Comparison of ENCODE assay signal across 8 mouse cellular contexts in genomic region chr3:156559826-156560471, GRCm38 (mm10). TPM values are rescaled to one million over a fixed set of nuclear protein-coding genes. Genes with fewer than 3 reads are reported as not detected.
DNase-seq lines count a peak whose midpoint lies in the region; ATAC-seq lines count a peak whose summit lies in the region.

No protein-coding gene starts in this region.

- H3K27me3 ChIP-seq in liver, embryonic 11.5 days (replicated peaks; ENCODE audit: control insufficient read depth, insufficient read depth, low read length), result peaks cover 50% of the 10 kb centered on the region
- H3K27me3 ChIP-seq in embryonic facial prominence, embryonic 12.5 days, result peaks cover 19% of the 10 kb centered on the region
- H3K27me3 ChIP-seq in hindbrain, embryonic 16.5 days (replicated peaks; ENCODE audit: control insufficient read depth, insufficient read depth, low read length), result no peaks in the 10 kb centered on the region
- H3K27me3 ChIP-seq in limb, embryonic 12.5 days, result peaks cover 51% of the 10 kb centered on the region

- H3K4me2 ChIP-seq in liver, embryonic 11.5 days, result peak overlapping the region; percentile 59
- peak overlapping the region; percentile 75 for H3K4me2 ChIP-seq in embryonic facial prominence, embryonic 12.5 days (replicated peaks)
- H3K4me2 ChIP-seq in hindbrain, embryonic 16.5 days (ENCODE audit: low read length), result peak overlapping the region; percentile 90
- peak overlapping the region; percentile 90 for H3K4me2 ChIP-seq in limb, embryonic 12.5 days

- H3K27ac ChIP-seq in liver, embryonic 11.5 days (ENCODE audit: low read depth, low read length), result no peak overlapping the region
- H3K27ac ChIP-seq in embryonic facial prominence, embryonic 12.5 days, result no peak overlapping the region
- peak overlapping the region; percentile 94 for H3K27ac ChIP-seq in hindbrain, embryonic 16.5 days (ENCODE audit: low read depth, low read length)
- H3K27ac ChIP-seq in limb, embryonic 12.5 days, result no peak overlapping the region

- DNase-seq in liver, embryonic 11.5 days (ENCODE audit: low spot score), result no peak
- no peak for DNase-seq in liver
- DNase-seq in right cerebral cortex, postnatal 25 days, result peak; percentile 42
- no peak for DNase-seq in spleen, postnatal 14 days (ENCODE audit: low spot score in 2 of 2)
- DNase-seq in urinary bladder, postnatal 25 days (ENCODE audit: low spot score), result no peak

- no peaks in the 10 kb centered on the region for H3K9me3 ChIP-seq in liver, embryonic 11.5 days (ENCODE audit: control insufficient read depth, low read length)
- H3K9me3 ChIP-seq in embryonic facial prominence, embryonic 12.5 days, result no peaks in the 10 kb centered on the region
- no peaks in the 10 kb centered on the region for H3K9me3 ChIP-seq in hindbrain, embryonic 16.5 days (ENCODE audit: control insufficient read depth, low read length)
- no peaks in the 10 kb centered on the region for H3K9me3 ChIP-seq in limb, embryonic 12.5 days

- no peak overlapping the region for H3K4me3 ChIP-seq in liver, embryonic 11.5 days (ENCODE audit: low read depth, low read length)
- peak overlapping the region; percentile 70 for H3K4me3 ChIP-seq in embryonic facial prominence, embryonic 12.5 days
- peak overlapping the region; percentile 81 for H3K4me3 ChIP-seq in hindbrain, embryonic 16.5 days (ENCODE audit: low read length)
- peak overlapping the region; percentile 69 for H3K4me3 ChIP-seq in limb, embryonic 12.5 days (replicated peaks)

- H3K4me1 ChIP-seq in liver, embryonic 11.5 days (replicated peaks; ENCODE audit: control insufficient read depth, insufficient read depth, low read length), result no peaks in the 10 kb centered on the region
- no peaks in the 10 kb centered on the region; the same call in 1 of the 2 replicates for H3K4me1 ChIP-seq in embryonic facial prominence, embryonic 12.5 days
- H3K4me1 ChIP-seq in hindbrain, embryonic 16.5 days (ENCODE audit: control insufficient read depth, insufficient read depth, low read depth, low read length), result no peaks in the 10 kb centered on the region
- H3K4me1 ChIP-seq in limb, embryonic 12.5 days (replicated peaks), result peaks cover 17% of the 10 kb centered on the region

- no peak for ATAC-seq in liver, embryonic 11.5 days (replicated peaks; ENCODE audit: low FRiP score)
- ATAC-seq in embryonic facial prominence, embryonic 12.5 days (ENCODE audit: insufficient number of reproducible peaks, insufficient read depth, low FRiP score, low TSS enrichment), result no peak
- ATAC-seq in hindbrain, embryonic 16.5 days, result no peak
- no peak for ATAC-seq in limb, embryonic 12.5 days (ENCODE audit: insufficient number of reproducible peaks, insufficient read depth, low FRiP score, low TSS enrichment, low read depth)

- no peak overlapping the region for H3K9ac ChIP-seq in liver, embryonic 11.5 days (ENCODE audit: low read depth, low read length)
- peak overlapping the region; percentile 48; the same call in 1 of the 2 replicates for H3K9ac ChIP-seq in embryonic facial prominence, embryonic 12.5 days
- H3K9ac ChIP-seq in hindbrain, embryonic 16.5 days (ENCODE audit: low read depth, low read length), result peak overlapping the region; percentile 77
- peak overlapping the region; percentile 51; the same call in 1 of the 2 replicates for H3K9ac ChIP-seq in limb, embryonic 12.5 days (replicated peaks)

- H3K36me3 ChIP-seq in liver, embryonic 11.5 days (ENCODE audit: control insufficient read depth, insufficient read depth, low read length), result no peaks in the 10 kb centered on the region
- no peaks in the 10 kb centered on the region for H3K36me3 ChIP-seq in embryonic facial prominence, embryonic 12.5 days
- H3K36me3 ChIP-seq in hindbrain, embryonic 16.5 days (ENCODE audit: control insufficient read depth, insufficient read depth, low read length), result no peaks in the 10 kb centered on the region
- no peaks in the 10 kb centered on the region for H3K36me3 ChIP-seq in limb, embryonic 12.5 days

- WGBS in liver, embryonic 11.5 days, result 11% methylated on average over 19 of the region's 19 CpGs
- WGBS in embryonic facial prominence, embryonic 12.5 days, result 3% methylated on average over 19 of the region's 19 CpGs
- under 1% methylated on average over 19 of the region's 19 CpGs for WGBS in hindbrain, embryonic 16.5 days
- WGBS in limb, embryonic 12.5 days, result 5% methylated on average over 19 of the region's 19 CpGs

RNA-seq across cellular contexts. Expression of gene Negr1, which starts 1.6 kb away (rescaled TPM):
- 1.4 and 1.7 TPM in 2 replicates for polyA plus RNA-seq in liver, embryonic 11.5 days (2014; fragmentation: Nextera tagmentation; extraction: Ambion mirVana)
- polyA plus RNA-seq in embryonic facial prominence, embryonic 12.5 days (2016; fragmentation: Nextera tagmentation; extraction: Ambion mirVana), result 6.0 and 7.6 TPM in 2 replicates
- polyA plus RNA-seq in hindbrain, embryonic 16.5 days (2015; fragmentation: Nextera tagmentation; extraction: Ambion mirVana), result 46.0 and 50.8 TPM in 2 replicates
- polyA plus RNA-seq in limb, embryonic 12.5 days (2016; fragmentation: Nextera tagmentation; extraction: Ambion mirVana), result 2.7 and 2.9 TPM in 2 replicates
